Mouse (Mus musculus): ENCODE measurements at regions not wholly inside any gene's neighbourhood (a gene's known extent, or its start where the extent isn't known, plus 50 kb on each side); places are given as distances from the start of the nearest gene placed in this dataset.
A peak's percentile ranks its signal among the peaks of the same experiment; 100 is the strongest.

GRCm38 (mm10) chr11:31480225-31481056 is 110.6 kb upstream of the Stc2 start:
- CTCF ChIA-PET = interaction anchor here (2.4 kb wide), 1 partner anchor 13 kb away, joined by 6 read pairs; no protein-coding TSS in a partner anchor
- POLR2A ChIA-PET = interaction anchor here (0.6 kb wide), 1 partner anchor 655 kb away, joined by 3 read pairs; no protein-coding TSS in a partner anchor
- in situ Hi-C loops (cut with MboI; ENCODE audit: low pct_unique_long_range_greater_than_20kb) = no loop called here
- DNase-seq (ENCODE audit: low read depth, low spot score) (no peak), ATAC-seq (no peak)
- TF ChIP-seq CTCF (IDR thresholded peaks at IDR 0.05) = no peak
- H3K27me3 ChIP-seq = no peaks in the 10 kb centered on the region

DNA sequence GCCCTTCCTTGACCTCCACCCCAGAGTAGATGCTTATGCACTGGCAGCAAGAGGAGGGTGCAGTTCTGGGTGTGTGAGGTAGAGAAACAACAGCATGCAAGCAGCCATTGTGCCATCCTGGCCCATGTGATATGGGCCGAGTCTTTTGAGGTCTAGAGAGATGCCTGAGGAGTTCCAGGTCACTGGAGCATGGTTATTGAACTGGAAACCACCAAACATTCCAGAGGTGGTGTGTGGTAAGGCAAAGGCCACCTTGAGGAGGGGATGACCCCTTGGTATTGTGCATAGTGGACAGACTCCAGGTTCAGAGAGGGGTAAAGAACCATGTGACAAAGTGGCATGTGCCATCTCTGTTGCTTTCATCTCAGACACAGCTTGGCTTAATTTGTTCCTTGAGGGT is 107.9 kb upstream of the Stc2 start:
- ATAC-seq = peak; percentile 87
- in situ Hi-C loops (cut with MboI; ENCODE audit: low pct_unique_long_range_greater_than_20kb) = no loop called here
- H3K27me3 ChIP-seq = no peaks in the 10 kb centered on the region
- DNase-seq (ENCODE audit: low read depth, low spot score) = peak; percentile 69
- ChIA-PET POLR2A (interaction anchor here (0.7 kb wide), 1 partner anchor 118 kb away, joined by 3 read pairs; no protein-coding TSS in a partner anchor), CTCF (no interaction called here)
- no peak for TF ChIP-seq CTCF (IDR thresholded peaks at IDR 0.05)

GRCm38 (mm10) chr11:31477104-31477503 is 107.2 kb upstream of the Stc2 start:
- ATAC-seq (no peak), DNase-seq (ENCODE audit: low read depth, low spot score) (no peak)
- in situ Hi-C loops (cut with MboI; ENCODE audit: low pct_unique_long_range_greater_than_20kb) = no loop called here
- no peak for TF ChIP-seq CTCF (IDR thresholded peaks at IDR 0.05)
- POLR2A ChIA-PET = interaction anchor here (0.7 to 0.9 kb wide), 3 partner anchors 107 to 1839 kb away, joined by 3 to 7 read pairs (median 3); partner anchors contain the start of gene Stc2
- CTCF ChIA-PET = no interaction called here
- H3K27me3 ChIP-seq = no peaks in the 10 kb centered on the region

- no peak for TF ChIP-seq CTCF (IDR thresholded peaks at IDR 0.05)
- ChIA-PET POLR2A (interaction anchor here (2.2 kb wide), 1 partner anchor 104 kb away, joined by 6 read pairs; the partner anchor contains the start of gene Stc2), CTCF (interaction anchor here (1.4 to 2.6 kb wide), 4 partner anchors 12 to 143 kb away, joined by 3 to 8 read pairs (median 4); no protein-coding TSS in a partner anchor)
- H3K27me3 ChIP-seq = no peaks in the 10 kb centered on the region
- in situ Hi-C loops (cut with MboI; ENCODE audit: low pct_unique_long_range_greater_than_20kb) = no loop called here
- DNase-seq (ENCODE audit: low read depth, low spot score) = peak; percentile 55
- ATAC-seq = no peak
Measured at GRCm38 (mm10) chr11:31473017-31473416, 103.1 kb upstream of the Stc2 start.

DNA sequence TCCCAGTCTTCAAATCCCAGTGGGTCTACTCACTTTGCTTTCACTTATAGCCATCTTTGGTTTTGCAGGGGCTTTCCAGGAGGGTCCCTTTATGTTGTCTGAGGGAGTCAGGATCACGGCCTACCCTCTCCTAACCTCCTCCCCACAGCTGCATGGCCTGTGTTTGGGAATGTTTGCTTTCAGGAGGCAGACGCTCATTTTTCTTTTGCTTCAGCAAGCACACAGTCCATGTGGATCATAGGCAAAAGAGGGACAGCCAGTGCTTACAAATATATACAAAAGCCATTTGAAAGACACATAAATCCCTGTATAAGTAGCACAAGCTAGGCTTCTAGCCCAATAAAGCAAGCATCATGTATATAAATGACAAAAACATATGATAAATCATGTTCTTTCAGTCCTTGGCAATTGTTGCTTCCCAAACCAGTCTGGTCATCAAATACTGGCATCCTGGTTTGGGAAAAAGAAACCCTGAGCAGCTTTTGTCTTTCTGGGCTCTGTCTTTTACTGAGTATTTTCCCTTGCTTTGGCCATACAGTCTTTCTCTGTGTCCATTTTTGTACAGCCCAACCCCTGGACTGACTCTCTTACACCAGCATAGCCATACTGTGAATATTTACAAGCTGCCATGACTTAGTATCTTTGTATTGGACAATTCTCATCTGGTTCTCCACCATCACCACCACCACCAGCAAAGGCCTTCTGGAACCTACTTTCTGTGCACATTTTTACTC is 101.0 kb upstream of the Stc2 start:
- ATAC-seq = no peak
- CTCF ChIA-PET = interaction anchor here (0.9 to 2.6 kb wide), 3 partner anchors 37 to 145 kb away, joined by 3 to 8 read pairs (median 4); no protein-coding TSS in a partner anchor
- DNase-seq (ENCODE audit: low read depth, low spot score) = no peak
- POLR2A ChIA-PET = no interaction called here
- in situ Hi-C loops (cut with MboI; ENCODE audit: low pct_unique_long_range_greater_than_20kb) = no loop called here
- no peaks in the 10 kb centered on the region for H3K27me3 ChIP-seq
- TF ChIP-seq CTCF (IDR thresholded peaks at IDR 0.05) = no peak

DNA sequence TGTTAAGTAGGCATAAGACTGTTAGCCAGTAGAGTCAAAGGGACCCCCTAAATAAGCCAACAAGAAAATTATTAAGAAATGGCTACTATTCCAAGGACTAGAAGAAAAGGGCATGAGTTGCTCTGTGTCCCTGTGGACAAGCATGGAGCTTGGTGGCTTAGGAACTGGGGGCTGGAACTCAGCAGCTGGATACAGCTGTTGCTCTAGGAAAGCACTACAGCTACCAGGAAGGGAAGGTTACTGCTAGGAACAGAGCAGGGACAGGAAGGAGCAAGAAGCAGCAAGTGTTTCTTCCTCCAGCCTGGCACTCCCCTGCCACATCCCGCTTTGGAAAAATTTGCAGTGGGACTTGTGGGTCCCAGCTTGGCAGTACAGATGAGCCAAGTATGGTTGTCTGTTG is 95.0 kb upstream of the Stc2 start:
- no peak for TF ChIP-seq CTCF (IDR thresholded peaks at IDR 0.05)
- ChIA-PET CTCF (no interaction called here), POLR2A (no interaction called here)
- no peak for DNase-seq (ENCODE audit: low read depth, low spot score)
- in situ Hi-C loops (cut with MboI; ENCODE audit: low pct_unique_long_range_greater_than_20kb) = loop anchor here (5.0 kb wide), 2 partner anchors 38 to 78 kb away; no protein-coding TSS in a partner anchor
- no peaks in the 10 kb centered on the region for H3K27me3 ChIP-seq
- no peak for ATAC-seq

DNA sequence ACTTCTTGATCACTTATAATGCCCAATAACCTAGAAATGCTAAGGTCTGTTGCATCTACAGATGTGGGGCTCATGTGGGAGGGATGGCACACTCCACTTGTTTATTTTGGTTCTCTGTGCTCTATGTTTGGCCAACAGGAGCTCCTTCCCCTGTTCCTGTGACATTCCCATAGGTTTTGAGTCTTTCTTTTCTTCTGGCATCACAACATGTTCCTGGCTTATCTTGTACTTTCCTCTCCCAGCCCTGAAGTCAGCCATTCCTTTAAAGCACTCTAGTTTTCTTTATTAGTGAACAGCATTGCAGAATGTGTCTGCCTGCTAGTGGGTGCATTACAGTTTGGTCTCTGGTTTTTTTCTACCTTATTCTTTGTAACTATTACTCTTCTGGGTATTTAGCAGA is 92.6 kb upstream of the Stc2 start:
- TF ChIP-seq CTCF (IDR thresholded peaks at IDR 0.05) = no peak
- ChIA-PET CTCF (no interaction called here), POLR2A (interaction anchor here (1.6 kb wide), 1 partner anchor 13 kb away, joined by 3 read pairs; no protein-coding TSS in a partner anchor)
- ATAC-seq (no peak), DNase-seq (ENCODE audit: low read depth, low spot score) (no peak)
- H3K27me3 ChIP-seq = no peaks in the 10 kb centered on the region
- in situ Hi-C loops (cut with MboI; ENCODE audit: low pct_unique_long_range_greater_than_20kb) = loop anchor here (5.0 kb wide), 1 partner anchor 35 kb away; no protein-coding TSS in a partner anchor

DNA sequence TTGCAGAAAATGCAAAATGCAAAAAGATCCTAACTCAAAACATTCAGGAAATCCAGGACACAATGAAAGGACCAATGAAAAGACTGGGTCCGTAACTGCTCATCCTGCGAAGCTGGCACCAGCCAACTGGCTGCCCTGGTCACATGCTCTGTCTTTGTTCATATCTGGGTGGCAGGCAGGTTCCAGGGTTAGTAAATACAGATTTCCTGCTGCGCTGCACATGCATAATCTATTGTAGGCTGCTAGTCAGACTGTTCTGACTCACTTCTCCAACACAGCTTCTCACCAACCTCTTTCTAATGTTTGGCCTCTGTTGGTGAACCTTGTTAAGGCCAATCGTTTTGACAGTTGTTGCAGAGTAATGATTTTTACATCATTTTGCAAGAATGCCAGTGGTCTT is 92.0 kb upstream of the Stc2 start:
- CTCF ChIA-PET = no interaction called here

DNA sequence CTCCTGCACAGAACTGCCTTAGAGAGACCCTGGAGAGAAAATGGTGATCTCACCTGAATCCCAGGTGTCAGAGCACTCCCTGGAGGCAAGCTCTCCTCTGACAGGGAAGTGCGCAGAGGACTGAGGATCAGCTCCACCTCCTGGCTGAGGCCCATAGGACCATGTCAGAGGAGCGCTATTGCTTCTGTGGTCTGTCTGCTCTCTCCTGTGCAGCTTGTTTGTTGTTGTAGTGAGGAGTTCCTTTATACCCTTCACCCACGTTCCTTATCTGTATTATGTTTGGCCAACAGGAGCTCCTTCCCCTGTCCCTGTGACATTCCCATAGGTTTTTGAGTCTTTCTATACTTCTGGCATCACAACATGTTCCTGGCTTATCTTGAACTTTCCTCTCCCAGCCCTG is 91.5 kb upstream of the Stc2 start:
- in situ Hi-C loops (cut with MboI; ENCODE audit: low pct_unique_long_range_greater_than_20kb) = loop anchor here (5.0 kb wide), 1 partner anchor 34 kb away; no protein-coding TSS in a partner anchor
- CTCF ChIA-PET = no interaction called here
- no peaks in the 10 kb centered on the region for H3K27me3 ChIP-seq
- POLR2A ChIA-PET = interaction anchor here (1.2 to 1.6 kb wide), 2 partner anchors 14 to 20 kb away, joined by 3 read pairs; no protein-coding TSS in a partner anchor
- no peak for ATAC-seq
- no peak for DNase-seq (ENCODE audit: low read depth, low spot score)
- no peak for TF ChIP-seq CTCF (IDR thresholded peaks at IDR 0.05)

More for the DNA sequence above, 92.0 kb upstream of the Stc2 start:
- ATAC-seq (no peak), DNase-seq (ENCODE audit: low read depth, low spot score) (no peak)
- in situ Hi-C loops (cut with MboI; ENCODE audit: low pct_unique_long_range_greater_than_20kb) = loop anchor here (5.0 kb wide), 1 partner anchor 35 kb away; no protein-coding TSS in a partner anchor
- TF ChIP-seq CTCF (IDR thresholded peaks at IDR 0.05) = no peak
- H3K27me3 ChIP-seq = no peaks in the 10 kb centered on the region
- POLR2A ChIA-PET = interaction anchor here (0.6 to 1.6 kb wide), 3 partner anchors 13 to 564 kb away, joined by 3 read pairs; no protein-coding TSS in a partner anchor

- ATAC-seq (no peak), DNase-seq (ENCODE audit: low read depth, low spot score) (no peak)
- H3K27me3 ChIP-seq = no peaks in the 10 kb centered on the region
- in situ Hi-C loops (cut with MboI; ENCODE audit: low pct_unique_long_range_greater_than_20kb) = loop anchor here (5.0 kb wide), 1 partner anchor 35 kb away; no protein-coding TSS in a partner anchor
- no peak for TF ChIP-seq CTCF (IDR thresholded peaks at IDR 0.05)
- ChIA-PET POLR2A (no interaction called here), CTCF (interaction anchor here (1.1 kb wide), 1 partner anchor 17 kb away, joined by 3 read pairs; no protein-coding TSS in a partner anchor)
Measured at GRCm38 (mm10) chr11:31427374-31427773, 57.5 kb upstream of the Stc2 start.

Measured in Patski (cell line).